Mouse (Mus musculus) lung, postnatal 0 days (tissue): ENCODE results near the gene Prr23a1. TPM values are rescaled to one million over a fixed set of nuclear protein-coding genes. Genes with fewer than 3 reads are reported as not detected.

ENCODE experiments used
- ATAC-seq: fragments of 200-750 bp; cut with Nextera tagmentation; 2 replicates; pipeline ENCODE4 v1.8.0; 2017; ENCODE audit warnings: moderate library complexity
- DNase-seq: peaks from one replicate; pipeline ENCODE4 v3.0.0-alpha.2; 2016; ENCODE audit warnings: low spot score
- H3K27ac ChIP-seq: fragments of 300-500 bp; sonication (generic); 2 replicates; pipeline ENCODE4 v1.5.1; 2014; ENCODE audit warnings: antibody characterized with exemption, mild to moderate bottlenecking, low read length, mixed read lengths
- H3K27me3 ChIP-seq: fragments of 300-500 bp; sonication (generic); replicated peaks from 2 replicates; pipeline ENCODE4 v1.6.1; 2014; ENCODE audit warnings: low read length, mixed read lengths; ENCODE audit not compliant: insufficient read depth
- H3K36me3 ChIP-seq: fragments of 300-500 bp; sonication (generic); 2 replicates; pipeline ENCODE4 v1.6.1; 2014; ENCODE audit warnings: low read length, mixed read lengths; ENCODE audit not compliant: insufficient read depth
- H3K4me1 ChIP-seq: fragments of 300-500 bp; sonication (generic); 2 replicates; pipeline ENCODE4 v1.6.1; 2014; ENCODE audit warnings: antibody characterized with exemption, low read depth, low read length, mixed read lengths; ENCODE audit not compliant: insufficient read depth
- H3K4me2 ChIP-seq: fragments of 300-500 bp; sonication (generic); replicated peaks from 2 replicates; pipeline ENCODE4 v1.6.1; 2014; ENCODE audit warnings: low read depth, mild to moderate bottlenecking, low read length, moderate library complexity, mixed read lengths
- H3K4me3 ChIP-seq: fragments of 300-500 bp; sonication (generic); 2 replicates; pipeline ENCODE4 v1.5.1; 2014; ENCODE audit warnings: low read depth, low read length
- H3K9ac ChIP-seq: fragments of 300-500 bp; sonication (generic); replicated peaks from 2 replicates; pipeline ENCODE4 v1.6.1; 2014; ENCODE audit warnings: low read depth, mild to moderate bottlenecking
- H3K9me3 ChIP-seq: fragments of 300-500 bp; sonication (generic); 2 replicates; pipeline ENCODE4 v1.6.1; 2016; ENCODE audit warnings: low read length, mixed read lengths
- CTCF ChIP-seq: IDR thresholded peaks from 2 replicates; pipeline ENCODE4 v1.5.1; 2016; ENCODE audit warnings: antibody characterized with exemption, mild to moderate bottlenecking
- EP300 ChIP-seq: IDR thresholded peaks from 2 replicates; pipeline ENCODE4 v1.6.1; 2016; ENCODE audit warnings: antibody characterized with exemption, mild to moderate bottlenecking, control low read depth
- WGBS: fragments of 180-500 bp; shearing (Covaris S2); extraction: QIAGEN DNeasy Blood & Tissue Kit; methylation state at CpG from one replicate; pipeline ENCODE4 v1.1.7; 2014; 5-methylcytosine and 5-hydroxymethylcytosine counted together
- polyA plus RNA-seq: library from polyadenylated mRNA; unstranded; fragments of >200 nt; fragmentation: Nextera tagmentation; extraction: Ambion mirVana; gene quantifications from 2 replicates; pipeline ENCODE4 v1.2.1, GENCODE M21; 2015

Prr23a1 gene
- polyA plus RNA-seq, 1 experiment from 2014 or later, result not detected

GRCm38 (mm10) chr9:98816066-98816465 lies 26.2 kb upstream of the Prr23a1 start:
- no peak for DNase-seq
- Histone ChIP-seq H3K27ac (no peak overlapping the region), H3K9me3 (no peaks in the 10 kb centered on the region), H3K4me3 (no peak overlapping the region), H3K27me3 (no peaks in the 10 kb centered on the region), H3K4me1 (no peaks in the 10 kb centered on the region), H3K4me2 (no peak overlapping the region), H3K36me3 (no peaks in the 10 kb centered on the region), H3K9ac (no peak overlapping the region)
- TF ChIP-seq CTCF, result no peak
- no peak for TF ChIP-seq EP300
- no peak for ATAC-seq
- WGBS, result 60% methylated on average over 3 of the region's 3 CpGs

DNA sequence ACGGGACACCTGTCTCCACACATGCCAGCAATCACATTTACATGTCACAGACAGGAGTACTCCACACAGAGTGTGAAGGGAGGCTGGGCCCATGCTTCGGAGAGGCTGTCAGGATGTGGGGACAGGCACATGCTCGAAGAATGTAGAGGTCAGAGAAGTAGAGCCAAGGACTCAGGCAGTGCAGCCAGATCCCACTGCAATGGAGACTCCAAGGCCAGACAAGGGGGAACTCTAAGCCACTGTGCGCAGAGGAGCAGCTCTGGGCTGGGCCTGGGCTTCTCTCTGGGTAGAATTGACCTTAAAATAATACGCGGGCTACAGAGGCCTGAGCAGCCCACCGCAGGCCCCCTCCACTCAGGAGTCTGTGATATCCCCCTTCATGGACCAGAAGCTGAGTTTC lies 24.7 kb upstream of the Prr23a1 start:
- no peak overlapping the region for H3K4me3 ChIP-seq
- TF ChIP-seq EP300, result no peak
- TF ChIP-seq CTCF, result no peak
- no peaks in the 10 kb centered on the region for H3K36me3 ChIP-seq
- no peaks in the 10 kb centered on the region for H3K4me1 ChIP-seq
- no peaks in the 10 kb centered on the region for H3K27me3 ChIP-seq
- ATAC-seq (no peak), DNase-seq (no peak)
- no peak overlapping the region for H3K9ac ChIP-seq
- no peak overlapping the region for H3K27ac ChIP-seq
- no peaks in the 10 kb centered on the region for H3K9me3 ChIP-seq
- 73% methylated on average over 7 of the region's 7 CpGs for WGBS
- H3K4me2 ChIP-seq, result no peak overlapping the region

DNA sequence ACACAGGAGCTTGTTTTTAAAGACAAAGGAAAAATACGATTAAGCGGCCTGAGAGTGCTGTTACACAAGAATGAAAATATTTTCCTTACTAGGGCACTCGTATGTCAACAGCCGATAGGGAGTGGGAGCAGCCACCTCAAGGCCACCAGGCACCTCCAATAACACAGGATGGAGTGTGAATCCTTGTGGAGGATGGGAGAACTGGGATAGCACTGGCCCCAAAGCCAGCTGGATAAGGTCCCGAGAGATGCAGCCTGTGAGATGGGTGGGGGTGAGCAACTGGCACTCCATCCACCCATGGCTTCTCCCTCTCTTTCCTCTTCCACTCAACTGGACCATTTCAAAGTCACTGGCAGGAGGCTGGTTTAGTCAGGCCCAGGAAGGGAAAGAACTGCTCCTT lies 23.3 kb upstream of the Prr23a1 start:
- H3K36me3 ChIP-seq, result no peaks in the 10 kb centered on the region
- H3K4me1 ChIP-seq, result no peaks in the 10 kb centered on the region
- ATAC-seq (peak; percentile 49), DNase-seq (peak; percentile 37)
- TF ChIP-seq CTCF, result no peak
- TF ChIP-seq EP300, result no peak
- no peak overlapping the region for H3K9ac ChIP-seq
- H3K27me3 ChIP-seq, result no peaks in the 10 kb centered on the region
- H3K9me3 ChIP-seq, result no peaks in the 10 kb centered on the region; the same call in 1 of the 2 replicates
- H3K27ac ChIP-seq, result no peak overlapping the region
- WGBS, result 56% methylated on average over 5 of the region's 5 CpGs
- H3K4me2 ChIP-seq, result no peak overlapping the region
- no peak overlapping the region for H3K4me3 ChIP-seq

GRCm38 (mm10) chr9:98819481-98819880 lies 22.8 kb upstream of the Prr23a1 start:
- no peaks in the 10 kb centered on the region for H3K27me3 ChIP-seq
- no peak overlapping the region for H3K27ac ChIP-seq
- H3K4me3 ChIP-seq, result no peak overlapping the region
- H3K4me1 ChIP-seq, result no peaks in the 10 kb centered on the region
- H3K4me2 ChIP-seq, result no peak overlapping the region
- TF ChIP-seq CTCF (no peak), EP300 (no peak)
- ATAC-seq (peak; percentile 84), DNase-seq (peak; percentile 58)
- no peak overlapping the region for H3K9ac ChIP-seq
- H3K36me3 ChIP-seq, result no peaks in the 10 kb centered on the region
- 88% methylated on average over 2 of the region's 2 CpGs for WGBS
- H3K9me3 ChIP-seq, result no peaks in the 10 kb centered on the region; the same call in 1 of the 2 replicates

DNA sequence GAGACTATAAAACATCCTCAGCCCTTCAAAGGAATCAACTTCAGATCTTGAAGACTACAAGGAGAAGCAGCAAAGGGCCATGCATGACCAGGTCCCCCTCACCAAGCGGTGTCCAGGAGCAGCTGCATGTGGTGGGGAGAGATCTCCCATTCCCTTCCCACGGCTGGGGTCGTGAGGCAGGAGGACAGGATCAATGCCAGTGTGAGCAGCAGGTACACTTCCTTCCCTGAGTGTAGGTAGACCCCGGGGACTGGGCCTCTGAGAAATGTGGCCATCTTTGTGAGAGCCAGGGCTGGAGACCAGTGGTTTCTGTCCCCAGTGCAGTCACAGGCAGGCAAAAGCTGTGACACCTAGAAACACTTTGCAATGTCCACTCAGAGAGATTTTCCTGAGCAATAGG lies 21.8 kb upstream of the Prr23a1 start:
- H3K9me3 ChIP-seq, result no peaks in the 10 kb centered on the region; the same call in 1 of the 2 replicates
- WGBS, result 85% methylated on average over 4 of the region's 4 CpGs
- H3K4me3 ChIP-seq, result no peak overlapping the region
- no peaks in the 10 kb centered on the region for H3K36me3 ChIP-seq
- H3K9ac ChIP-seq, result no peak overlapping the region
- TF ChIP-seq EP300 (no peak), CTCF (no peak)
- no peak overlapping the region for H3K27ac ChIP-seq
- no peaks in the 10 kb centered on the region for H3K4me1 ChIP-seq
- H3K4me2 ChIP-seq, result no peak overlapping the region
- ATAC-seq, result no peak
- DNase-seq, result no peak
- no peaks in the 10 kb centered on the region for H3K27me3 ChIP-seq

DNA sequence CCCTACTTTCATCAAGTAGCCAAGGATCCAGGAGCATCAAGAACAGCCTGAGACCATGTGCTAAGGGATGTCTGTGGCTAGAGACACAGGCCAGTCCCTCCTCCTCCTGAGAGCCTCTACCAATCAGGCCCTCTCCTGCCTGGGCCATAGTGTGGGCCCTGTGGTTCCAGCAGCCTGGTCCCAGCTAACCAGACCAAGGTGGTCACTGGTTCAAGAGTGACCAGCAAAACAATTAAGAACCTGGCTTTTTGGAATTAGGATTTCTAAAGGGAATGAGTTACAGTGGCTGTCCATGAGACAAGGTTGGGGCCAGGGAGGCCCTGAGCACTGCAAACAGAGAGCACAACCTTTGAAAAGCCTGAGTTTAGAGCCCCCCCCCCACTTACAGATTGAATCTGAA lies 21.2 kb upstream of the Prr23a1 start:
- DNase-seq, result no peak
- TF ChIP-seq CTCF (no peak), EP300 (no peak)
- Histone ChIP-seq H3K36me3 (no peaks in the 10 kb centered on the region), H3K4me3 (no peak overlapping the region), H3K27me3 (no peaks in the 10 kb centered on the region), H3K9ac (no peak overlapping the region), H3K9me3 (no peaks in the 10 kb centered on the region; the same call in 1 of the 2 replicates), H3K27ac (no peak overlapping the region), H3K4me1 (no peaks in the 10 kb centered on the region), H3K4me2 (no peak overlapping the region)
- ATAC-seq, result no peak

GRCm38 (mm10) chr9:98823805-98824204 lies 18.5 kb upstream of the Prr23a1 start:
- 83% methylated on average over 7 of the region's 7 CpGs for WGBS
- Histone ChIP-seq H3K4me2 (no peak overlapping the region), H3K9me3 (no peaks in the 10 kb centered on the region; the same call in 1 of the 2 replicates), H3K36me3 (no peaks in the 10 kb centered on the region), H3K27me3 (no peaks in the 10 kb centered on the region), H3K27ac (no peak overlapping the region), H3K9ac (no peak overlapping the region), H3K4me1 (no peaks in the 10 kb centered on the region), H3K4me3 (no peak overlapping the region)
- ATAC-seq (no peak), DNase-seq (no peak)
- TF ChIP-seq EP300 (no peak), CTCF (no peak)
